Mouse (Mus musculus) heart, embryonic 12.5 days (tissue): Measurements from ENCODE around the gene Mmrn1. TPM values are rescaled to one million over a fixed set of nuclear protein-coding genes. Genes with fewer than 3 reads are reported as not detected.

Experiments
- polyA plus RNA-seq: library from polyadenylated mRNA; unstranded; fragments of >200 nt; fragmentation: Nextera tagmentation; extraction: Ambion mirVana; gene quantifications from 2 replicates; pipeline ENCODE4 v1.2.1, GENCODE M21; 2016

Mmrn1 gene
- polyA plus RNA-seq, 1 experiment from 2014 or later: 3.0 TPM

Other genes with a start within 250 kb of the Mmrn1 start
- gene Snca, start 95.1 kb upstream of the Mmrn1 start, polyA plus RNA-seq: 47.7 and 49.1 TPM in 2 replicates